8 mouse cellular contexts compared by ENCODE assay signal in the genomic region with DNA sequence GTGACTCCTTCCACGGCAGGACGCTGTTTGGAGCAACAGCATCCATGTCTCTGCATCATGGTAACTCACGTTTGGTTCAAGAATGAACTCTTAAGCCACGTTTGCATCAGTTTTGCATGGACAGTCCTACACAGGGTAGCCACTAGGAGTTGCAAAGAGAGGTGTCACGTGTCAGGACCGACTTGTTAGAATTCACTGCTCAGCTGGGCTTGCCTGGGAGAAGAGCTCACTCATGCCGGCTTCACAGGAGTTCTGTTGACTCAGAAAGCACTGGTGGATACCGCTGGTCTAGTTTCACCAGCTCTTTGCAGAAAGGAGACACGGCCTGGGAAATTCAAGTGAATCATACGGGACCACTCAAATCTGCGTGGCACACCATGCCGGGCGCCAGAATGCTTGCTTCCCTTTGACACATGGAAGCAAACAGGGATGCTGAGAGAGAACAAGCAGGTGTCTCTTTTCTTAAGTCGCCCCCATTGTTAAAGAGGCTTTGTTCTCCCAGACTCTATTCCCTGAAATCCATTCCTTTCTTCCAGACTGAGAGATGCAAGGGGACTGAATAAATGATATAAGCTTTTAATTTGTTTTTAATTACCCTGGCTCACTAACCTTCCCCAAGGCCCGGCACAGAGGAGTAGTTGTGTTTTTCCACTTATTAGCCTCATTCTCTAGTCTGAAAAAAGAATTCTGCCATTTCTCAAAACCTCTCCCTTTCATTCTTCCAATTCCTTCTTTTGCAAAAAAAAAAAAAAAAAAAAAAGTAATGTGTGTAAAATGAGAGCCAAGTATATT. TPM values are rescaled to one million over a fixed set of nuclear protein-coding genes. Genes with fewer than 3 reads are reported as not detected.
DNase-seq lines count a peak whose midpoint lies in the region; ATAC-seq and TF ChIP-seq lines count a peak whose summit lies in the region.

No protein-coding gene starts in this region.

- no peak for DNase-seq in gastrocnemius, adult 2 months
- no peak for DNase-seq in gastrocnemius, adult 8-10 months (ENCODE audit: low spot score in 2 of 2)
- DNase-seq in Muller cell, postnatal 12 days (ENCODE audit: inconsistent ontology term) = peak; percentile 71
- no peak for DNase-seq in urinary bladder, postnatal 10 days (ENCODE audit: low spot score)
- no peak for DNase-seq in thymus, postnatal 0 days (ENCODE audit: low spot score)
- no peak for DNase-seq in lung, adult 18-20 months

- peak overlapping the region; percentile 73 for H3K27ac ChIP-seq in gastrocnemius, adult 2 months
- peak overlapping the region; percentile 58 for H3K27ac ChIP-seq in forebrain, embryonic 16.5 days (ENCODE audit: low read length)
- H3K27ac ChIP-seq in midbrain, embryonic 12.5 days (replicated peaks) = peak overlapping the region; percentile 66

- WGBS in forebrain, embryonic 16.5 days = 10% methylated on average over 15 of the region's 15 CpGs
- WGBS in midbrain, embryonic 12.5 days = 15% methylated on average over 15 of the region's 15 CpGs

- H3K9me3 ChIP-seq in forebrain, embryonic 16.5 days (ENCODE audit: control insufficient read depth, low read length) = no peaks in the 10 kb centered on the region; the same call in 1 of the 2 replicates
- H3K9me3 ChIP-seq in midbrain, embryonic 12.5 days = 0 out of 2 replicates have a peak, but pooled peaks cover 4% of the 10 kb centered on the region

- no peak overlapping the region for H3K4me2 ChIP-seq in forebrain, embryonic 16.5 days (ENCODE audit: low read length)
- 0 out of 2 replicates have a peak overlapping the region, but pooled peaks have one; percentile 15 for H3K4me2 ChIP-seq in midbrain, embryonic 12.5 days (replicated peaks)

- H3K9ac ChIP-seq in forebrain, embryonic 16.5 days (replicated peaks; ENCODE audit: low read depth, low read length) = no peak overlapping the region
- no peak overlapping the region for H3K9ac ChIP-seq in midbrain, embryonic 12.5 days (replicated peaks)

- H3K36me3 ChIP-seq in forebrain, embryonic 16.5 days (ENCODE audit: control insufficient read depth, insufficient read depth) = no peaks in the 10 kb centered on the region
- no peaks in the 10 kb centered on the region for H3K36me3 ChIP-seq in midbrain, embryonic 12.5 days

- no peak overlapping the region for H3K4me3 ChIP-seq in gastrocnemius, adult 2 months
- H3K4me3 ChIP-seq in forebrain, embryonic 16.5 days (replicated peaks; ENCODE audit: low read length) = no peak overlapping the region
- H3K4me3 ChIP-seq in midbrain, embryonic 12.5 days = no peak overlapping the region

- TF ChIP-seq CTCF in gastrocnemius, adult 2 months (IDR thresholded peaks at IDR 0.05) = no peak

- H3K27me3 ChIP-seq in forebrain, embryonic 16.5 days (replicated peaks; ENCODE audit: control insufficient read depth, insufficient read depth, low read length) = no peaks in the 10 kb centered on the region
- no peaks in the 10 kb centered on the region for H3K27me3 ChIP-seq in midbrain, embryonic 12.5 days

- intact Hi-C loops in gastrocnemius, adult 2 months (cut with DNase I) = no loop called here

- peak; percentile 68 for ATAC-seq in forebrain, embryonic 16.5 days
- ATAC-seq in midbrain, embryonic 12.5 days (ENCODE audit: low FRiP score, low read depth) = no peak; the same call in 1 of the 2 replicates

- peaks cover 14% of the 10 kb centered on the region for H3K4me1 ChIP-seq in forebrain, embryonic 16.5 days (replicated peaks; ENCODE audit: control insufficient read depth, insufficient read depth, low read length)
- H3K4me1 ChIP-seq in midbrain, embryonic 12.5 days = peaks cover 31% of the 10 kb centered on the region

RNA-seq across cellular contexts. Expression of a gene that starts 55.9 kb away (rescaled TPM):
- total RNA-seq in gastrocnemius, adult 2 months (2021) = under 1 TPM; 0.08 to 0.10 TPM
- not detected for total RNA-seq in gastrocnemius, adult 8-10 months (2022)
- 0.22 and 0.47 TPM in 2 replicates for polyA plus RNA-seq in forebrain, embryonic 16.5 days (2015; fragmentation: Nextera tagmentation; extraction: Ambion mirVana)
- polyA plus RNA-seq in midbrain, embryonic 12.5 days (2016; fragmentation: Nextera tagmentation; extraction: Ambion mirVana) = 0.50 and 0.63 TPM in 2 replicates
- polyA plus RNA-seq in thymus, postnatal 0 days (2015; fragmentation: Nextera tagmentation; extraction: Ambion mirVana) = 1.8 and 2.0 TPM in 2 replicates
